Mouse (Mus musculus) liver (tissue): ENCODE data around the gene Arih2.
"Not testable (repeated sequence)": the region's sequence is repeated elsewhere in the genome, so short reads cannot be mapped to it uniquely, and the experiment has no call there.

Experiments
- DNase-seq: peaks from one replicate; pipeline ENCODE4 v3.0.0-alpha.2; 2020; ENCODE audit warnings: mixed read lengths

Arih2 gene

DNA sequence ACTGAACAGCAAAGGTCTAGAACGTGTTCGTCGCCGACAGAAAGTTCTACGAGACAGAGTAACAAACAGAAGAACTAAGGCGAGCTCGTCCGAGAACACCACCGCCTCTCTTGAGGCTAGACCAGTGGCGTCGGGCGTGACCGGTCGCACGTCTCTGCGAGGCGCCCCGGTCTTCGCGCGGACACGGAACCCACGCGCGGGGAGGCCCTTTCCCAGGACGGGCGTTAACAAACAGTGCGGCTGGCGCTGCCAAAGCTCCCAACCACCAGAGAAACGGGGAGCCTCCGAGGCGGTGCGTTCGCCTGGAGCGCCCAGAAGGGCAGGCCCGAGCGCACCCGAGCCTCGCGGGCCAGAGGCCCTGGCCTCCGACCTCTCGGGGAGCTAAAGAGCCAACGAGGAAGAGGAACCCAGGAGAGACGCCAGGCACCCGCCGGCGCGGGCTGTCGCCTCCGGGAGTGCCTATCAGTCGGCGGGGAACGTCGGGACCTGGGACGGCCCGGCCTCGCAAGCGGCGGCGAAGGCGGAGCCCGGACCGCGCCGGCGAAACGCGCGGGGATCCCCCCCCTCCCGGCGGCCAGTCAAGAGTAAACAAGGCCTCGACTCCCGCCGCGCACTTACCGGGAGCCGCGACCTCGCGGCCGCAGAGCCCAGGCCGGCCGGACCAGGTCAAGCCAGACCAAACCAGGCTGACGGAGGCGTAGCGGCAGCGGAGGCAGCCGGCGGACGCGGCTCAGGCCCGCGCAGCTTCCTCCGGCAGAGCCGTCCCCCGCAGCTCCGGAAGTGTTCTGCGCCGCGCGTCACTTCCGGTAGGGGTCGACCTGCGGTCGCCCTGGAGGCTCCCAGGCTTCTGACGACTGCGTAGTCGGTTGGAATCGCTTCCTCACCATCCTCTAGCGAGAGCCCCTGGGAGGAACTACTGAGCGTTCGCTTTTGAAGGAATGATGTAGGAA is at the start of gene Arih2:
Gene Arih2 (minus strand): TSS at position 776 of the 950 bp plus-strand sequence.
- DNase-seq: peak; percentile 92

GRCm38 (mm10) chr9:108694533-108694932 is 45.3 kb upstream of the Arih2 start:
- no peak for DNase-seq

DNA sequence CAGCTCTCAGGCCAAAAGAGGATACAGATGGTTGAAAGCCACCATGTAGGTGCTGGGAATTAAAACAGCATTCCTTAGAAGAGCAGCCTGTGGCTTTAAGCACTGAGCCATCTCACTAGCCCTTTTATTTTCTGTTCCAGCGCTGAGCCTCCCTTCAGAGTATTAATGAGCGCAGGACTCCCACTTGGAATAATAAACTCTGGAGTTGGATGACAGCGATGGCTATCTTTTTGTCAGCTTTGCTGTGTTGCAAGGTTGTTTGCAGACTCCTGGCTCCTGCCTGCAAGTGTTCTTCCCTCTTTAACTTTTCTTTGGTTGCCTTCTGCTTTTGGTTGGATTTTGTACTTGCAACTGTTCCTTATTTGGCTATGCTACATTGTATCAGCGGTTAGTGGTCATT is 44.8 kb upstream of the Arih2 start:
- DNase-seq: no peak

DNA sequence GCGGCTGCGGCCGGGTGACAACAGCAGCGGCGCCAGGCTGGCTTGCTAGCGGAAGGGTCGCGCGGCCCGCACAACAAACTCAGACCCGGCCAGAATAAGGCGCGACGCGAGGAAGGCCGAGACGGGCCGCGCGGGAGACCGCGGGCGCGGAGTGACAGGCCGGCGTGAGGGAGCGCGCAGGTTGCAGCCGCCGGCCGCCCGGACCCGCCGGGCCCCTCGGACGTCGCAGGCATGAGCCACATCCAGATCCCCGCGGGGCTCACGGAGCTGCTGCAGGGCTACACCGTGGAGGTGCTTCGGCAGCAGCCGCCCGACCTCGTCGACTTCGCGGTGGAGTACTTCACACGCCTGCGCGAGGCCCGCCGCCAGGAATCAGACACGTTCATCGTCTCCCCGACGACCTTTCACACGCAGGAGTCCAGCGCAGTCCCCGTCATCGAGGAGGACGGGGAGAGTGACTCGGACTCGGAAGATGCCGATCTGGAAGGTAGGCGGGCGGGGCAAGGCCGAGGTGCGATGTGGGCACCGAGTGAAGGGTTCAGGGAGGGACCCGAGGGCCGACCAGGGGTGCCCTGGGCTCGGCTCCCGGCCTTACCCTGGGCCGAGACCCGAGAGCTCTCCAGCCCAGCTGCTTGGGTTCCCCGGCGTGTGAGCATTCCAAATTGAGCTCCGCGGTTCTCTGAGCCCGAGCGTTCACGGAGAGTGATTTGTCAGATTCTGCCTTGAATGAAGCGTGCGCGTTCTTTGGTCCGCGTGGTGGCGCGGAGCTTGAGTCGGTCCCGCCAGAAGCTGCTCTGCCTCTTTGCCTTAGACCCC is 43.2 kb upstream of the Arih2 start:
- DNase-seq: peak; percentile 47

- DNase-seq: peak; percentile 84
Observed at GRCm38 (mm10) chr9:108691846-108692225, 42.6 kb upstream of the Arih2 start.

GRCm38 (mm10) chr9:108691371-108691770 is 42.2 kb upstream of the Arih2 start:
- no peak for DNase-seq

DNA sequence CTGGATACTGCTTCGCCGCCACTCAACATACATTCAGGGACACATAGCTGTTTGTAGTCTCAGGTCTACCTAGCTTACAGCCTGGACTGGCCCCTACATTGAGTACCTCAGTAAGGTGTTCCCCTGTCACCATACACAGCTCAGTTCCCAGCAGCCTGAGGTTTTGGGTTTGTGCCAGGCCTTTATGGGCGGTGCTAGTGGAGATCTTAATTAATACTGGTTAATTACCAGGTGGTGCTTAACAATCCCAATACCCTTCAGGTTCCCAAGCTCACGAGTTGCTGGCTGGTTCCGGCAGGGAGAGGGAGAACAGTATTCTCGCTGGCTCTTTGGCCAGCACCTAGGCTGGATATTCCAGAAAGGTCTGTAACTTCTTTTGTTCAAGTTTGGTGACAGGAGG is 41.7 kb upstream of the Arih2 start:
- DNase-seq: no peak

- no peak for DNase-seq
Observed at GRCm38 (mm10) chr9:108689993-108690392, 40.8 kb upstream of the Arih2 start.

GRCm38 (mm10) chr9:108689106-108689505 is 39.9 kb upstream of the Arih2 start, which contains the start of gene Prkar2a:
Prkar2a (plus strand) TSS chr9:108689314.
- no peak for DNase-seq

GRCm38 (mm10) chr9:108688451-108688850 is 39.3 kb upstream of the Arih2 start:
- DNase-seq: no peak

- no peak for DNase-seq
Observed at GRCm38 (mm10) chr9:108687686-108688085, 38.5 kb upstream of the Arih2 start.

DNA sequence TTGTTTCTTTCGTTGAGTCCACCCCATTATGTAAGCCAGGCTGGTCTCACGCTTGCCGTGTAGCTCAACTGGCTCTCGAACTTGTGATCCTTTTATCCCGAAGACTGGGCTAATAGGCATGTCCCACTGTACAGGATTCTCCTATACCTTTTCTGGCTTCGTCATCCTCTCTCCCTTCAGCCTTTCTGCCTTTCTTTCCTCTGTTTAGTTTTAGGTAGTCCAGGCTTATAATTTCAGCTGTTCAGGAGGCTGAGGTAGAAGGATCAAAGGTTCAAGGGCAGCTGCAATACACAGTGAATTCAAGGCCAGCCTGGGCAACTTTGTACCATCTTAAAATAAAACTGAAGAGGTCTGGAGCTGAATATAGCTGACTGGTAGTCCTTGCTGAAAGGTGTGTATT is 38.0 kb upstream of the Arih2 start:
- DNase-seq: no peak

GRCm38 (mm10) chr9:108686475-108686887 is 37.3 kb upstream of the Arih2 start:
- DNase-seq: no peak

DNA sequence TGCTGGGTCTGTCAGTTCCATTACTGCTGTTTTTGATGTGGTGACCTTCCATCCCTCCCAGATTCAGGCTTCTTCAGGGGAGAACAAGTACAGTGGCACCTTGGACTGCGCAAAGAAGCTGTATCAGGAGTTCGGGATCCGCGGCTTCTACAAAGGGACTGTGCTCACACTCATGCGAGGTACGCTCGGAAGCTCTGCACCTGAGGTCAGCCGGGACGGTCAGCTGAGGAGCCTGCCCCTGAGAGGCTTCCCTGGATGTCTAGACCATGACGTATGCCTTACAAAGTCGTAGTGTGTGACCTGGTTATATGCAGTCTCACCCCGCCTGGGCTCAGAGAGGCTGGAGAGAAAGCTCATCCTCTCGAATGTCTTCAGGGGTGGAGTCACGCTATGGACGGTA is 30.8 kb upstream of the Arih2 start:
- DNase-seq: no peak

DNA sequence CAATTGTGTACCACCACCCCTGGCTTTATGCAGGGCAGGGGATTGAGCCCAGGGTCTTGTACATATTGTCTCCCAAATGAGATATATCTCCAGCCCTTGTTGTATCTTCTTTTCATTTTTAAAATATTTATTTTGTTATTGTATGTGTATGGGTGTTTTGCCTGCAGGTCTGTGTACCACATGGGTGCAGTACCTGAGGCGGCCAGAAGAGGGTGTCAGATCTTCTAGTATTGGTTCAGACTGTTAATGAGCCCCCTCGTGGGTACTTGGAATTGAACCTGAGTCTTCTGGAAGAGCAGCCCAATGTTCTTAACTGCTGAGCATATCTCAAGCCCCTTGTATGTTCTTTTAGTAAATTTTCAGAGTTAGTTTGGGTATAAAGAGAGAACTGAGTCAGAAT is 24.0 kb upstream of the Arih2 start:
- peak; percentile 53 for DNase-seq

- peak; percentile 33 for DNase-seq
Observed at GRCm38 (mm10) chr9:108669875-108670274, 20.7 kb upstream of the Arih2 start.

DNA sequence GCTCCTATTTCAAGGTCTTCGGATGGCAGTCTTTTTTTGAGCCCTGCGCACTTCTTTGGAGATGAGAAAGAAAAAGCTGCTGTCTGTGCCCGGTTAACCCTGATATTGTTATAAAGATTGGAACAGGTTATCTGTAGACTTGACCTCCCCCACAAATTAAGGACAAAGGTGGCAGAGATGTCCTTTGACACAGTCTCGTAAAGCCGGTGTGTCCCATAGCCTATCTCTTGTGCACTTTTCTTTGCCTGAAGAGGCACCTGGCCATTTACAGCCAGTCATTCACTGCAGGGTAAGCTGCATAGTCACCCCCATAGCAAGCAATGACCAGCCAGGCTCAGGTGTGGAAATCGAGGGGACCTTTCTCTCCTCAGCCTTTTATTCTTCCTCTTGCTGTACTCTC is 13.5 kb upstream of the Arih2 start:
- peak; percentile 10 for DNase-seq

- DNase-seq: peak; percentile 95
Observed at GRCm38 (mm10) chr9:108661677-108662612, 12.8 kb upstream of the Arih2 start, which contains the start of gene Slc25a20. Slc25a20 (plus strand) TSS chr9:108662088.

- DNase-seq: not testable (repeated sequence)
Observed at GRCm38 (mm10) chr9:108655865-108656264, 6.7 kb upstream of the Arih2 start.

- DNase-seq: peak; percentile 7
Observed at GRCm38 (mm10) chr9:108654566-108655464, 5.6 kb upstream of the Arih2 start.
